Mouse (Mus musculus) hindbrain, embryonic 10.5 days (tissue): Measurements from ENCODE around the gene Fam172a. TPM values are rescaled to one million over a fixed set of nuclear protein-coding genes. Genes with fewer than 3 reads are reported as not detected.
A peak's percentile ranks its signal among the peaks of the same experiment; 100 is the strongest.
"Not testable (repeated sequence)": the region's sequence is repeated elsewhere in the genome, so short reads cannot be mapped to it uniquely, and the experiment has no call there.

Source experiments
- DNase-seq: peaks from one replicate; pipeline ENCODE4 v3.0.0-alpha.2; 2017; ENCODE audit warnings: low spot score
- H3K27ac ChIP-seq: fragments of 300-500 bp; sonication (generic); 2 replicates; pipeline ENCODE4 v1.5.1; 2016; ENCODE audit warnings: mild to moderate bottlenecking, moderate library complexity
- H3K27me3 ChIP-seq: fragments of 300-500 bp; sonication (generic); 2 replicates; pipeline ENCODE4 v1.6.1; 2016; ENCODE audit warnings: mild to moderate bottlenecking; ENCODE audit not compliant: poor library complexity, insufficient read depth, severe bottlenecking
- H3K36me3 ChIP-seq: fragments of 300-500 bp; sonication (generic); 2 replicates; pipeline ENCODE4 v1.6.1; 2016; ENCODE audit warnings: mild to moderate bottlenecking, moderate library complexity
- H3K4me1 ChIP-seq: fragments of 300-500 bp; sonication (generic); replicated peaks from 2 replicates; pipeline ENCODE4 v1.6.1; 2016; ENCODE audit warnings: mild to moderate bottlenecking
- H3K4me3 ChIP-seq: fragments of 300-500 bp; sonication (generic); 2 replicates; pipeline ENCODE4 v1.5.1; 2016; ENCODE audit warnings: mild to moderate bottlenecking, moderate library complexity
- H3K9me3 ChIP-seq: fragments of 300-500 bp; sonication (generic); 2 replicates; pipeline ENCODE4 v1.6.1; 2016; ENCODE audit warnings: mild to moderate bottlenecking, moderate library complexity
- WGBS: fragments of 180-500 bp; shearing (Covaris S2); methylation state at CpG from one replicate; pipeline ENCODE4 v1.1.7; 2016; 5-methylcytosine and 5-hydroxymethylcytosine counted together
- polyA plus RNA-seq: library from polyadenylated mRNA; unstranded; fragments of >200 nt; fragmentation: Nextera tagmentation; extraction: Ambion mirVana; gene quantifications from 2 replicates; pipeline ENCODE4 v1.2.1, GENCODE M21; 2016

Fam172a gene
- 27.0 and 33.1 TPM in 2 replicates for polyA plus RNA-seq

DNA sequence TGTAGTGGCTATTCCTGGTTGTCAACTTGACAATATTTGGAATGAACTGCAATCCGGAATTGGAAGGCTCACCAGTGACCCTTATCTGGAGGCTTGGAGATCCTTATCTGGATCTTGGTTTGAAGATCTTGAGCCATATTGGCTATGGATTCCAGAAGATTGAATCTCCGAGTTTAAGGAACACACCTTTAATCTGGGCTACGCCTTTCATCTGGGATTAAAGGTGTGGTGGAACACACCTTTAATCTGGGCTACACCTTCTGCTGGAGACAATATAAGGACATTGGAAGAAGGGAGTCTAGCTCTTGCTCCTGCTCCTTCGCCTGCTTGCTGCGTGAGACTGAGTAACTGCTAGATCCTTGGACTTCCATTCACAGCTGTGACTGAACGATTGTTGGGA lies at the start of gene Fam172a:
TSS of gene Fam172a (plus strand) at position 301 of the 400 bp plus-strand sequence.
- not testable (repeated sequence) for H3K27me3 ChIP-seq, H3K4me3 ChIP-seq
- WGBS: 100% methylated on average over 1 of the region's 6 CpGs

DNA sequence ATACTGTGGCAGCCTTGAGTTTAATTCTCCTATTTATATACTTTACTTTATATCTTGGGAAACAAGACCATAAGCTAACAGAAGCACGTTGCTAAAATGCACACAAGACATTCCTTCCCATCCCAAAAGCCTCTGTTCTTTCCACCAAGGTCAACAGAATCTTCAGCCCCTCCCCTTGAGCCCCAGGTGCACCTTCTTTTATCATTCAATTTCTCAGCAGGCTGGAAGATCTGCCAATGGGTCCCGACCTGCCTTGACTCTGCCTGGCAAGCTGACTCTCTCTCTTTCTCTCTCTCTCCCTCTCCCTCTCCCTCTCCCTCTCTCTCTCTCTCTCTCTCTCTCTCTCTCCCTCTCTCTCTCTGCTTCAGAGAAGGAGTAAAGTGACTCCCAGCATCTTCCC lies 13.2 kb upstream of the Fam172a start:
- no peak overlapping the region for H3K4me3 ChIP-seq
- no peaks in the 10 kb centered on the region for H3K9me3 ChIP-seq
- H3K36me3 ChIP-seq: no peaks in the 10 kb centered on the region
- H3K4me1 ChIP-seq: no peaks in the 10 kb centered on the region
- DNase-seq: no peak
- WGBS: 29% methylated on average over 2 of the region's 2 CpGs
- H3K27ac ChIP-seq: no peak overlapping the region
- no peaks in the 10 kb centered on the region for H3K27me3 ChIP-seq

More for the DNA sequence above, at the start of gene Fam172a:
- not testable (repeated sequence) for H3K4me1 ChIP-seq, H3K36me3 ChIP-seq, DNase-seq, H3K9me3 ChIP-seq, H3K27ac ChIP-seq

DNA sequence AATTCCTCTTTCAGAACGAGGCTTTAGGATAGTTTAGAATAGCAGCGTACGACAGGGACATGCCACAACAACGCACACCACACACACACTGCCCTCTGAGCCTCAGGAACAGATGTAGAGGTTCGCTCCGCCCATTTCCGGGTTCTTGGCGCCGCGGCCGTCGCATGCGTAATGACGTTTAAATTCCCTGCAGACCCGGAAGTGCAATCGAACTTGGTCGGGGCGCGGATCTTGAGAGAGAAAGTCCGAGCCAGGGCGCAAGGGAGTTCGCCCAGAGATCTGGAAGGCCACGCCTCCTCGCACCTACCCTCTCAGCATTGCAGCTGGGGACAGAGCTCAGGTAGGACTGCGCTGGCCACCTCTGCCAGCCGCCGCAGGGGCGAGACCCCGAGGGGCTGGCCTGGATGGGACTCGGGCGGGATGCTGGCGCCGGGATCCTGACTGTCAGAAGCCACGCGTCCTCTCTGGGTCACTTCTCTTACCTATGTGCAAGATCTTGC lies 6.7 kb downstream of the Fam172a start:
- H3K36me3 ChIP-seq: peaks cover 1% of the 10 kb centered on the region; the same call in 1 of the 2 replicates
- under 1% methylated on average over 35 of the region's 35 CpGs for WGBS
- H3K9me3 ChIP-seq: no peaks in the 10 kb centered on the region
- peak; percentile 91 for DNase-seq
- peak overlapping the region; percentile 86 for H3K27ac ChIP-seq
- peak overlapping the region; percentile 80 for H3K4me3 ChIP-seq
- H3K4me1 ChIP-seq: peaks cover 14% of the 10 kb centered on the region
- no peaks in the 10 kb centered on the region for H3K27me3 ChIP-seq

DNA sequence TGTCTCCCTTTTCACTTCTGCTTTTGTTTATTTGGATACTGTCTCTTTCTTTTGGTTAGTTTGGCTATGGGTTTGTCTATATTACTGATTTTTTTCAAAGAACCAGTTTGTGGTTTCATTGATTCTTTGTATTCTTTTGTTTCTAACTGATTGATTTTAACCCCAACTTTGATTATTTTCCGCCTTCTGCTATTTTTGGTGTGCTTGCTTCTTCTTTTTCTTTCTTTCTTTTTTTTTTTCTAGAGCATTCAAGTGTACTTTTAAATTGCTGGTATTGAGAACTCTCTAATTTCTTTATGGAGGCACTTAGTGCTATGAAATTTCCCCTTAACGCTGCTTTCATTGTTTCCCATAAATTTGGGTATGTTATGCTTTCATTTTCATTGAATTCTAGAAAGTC lies 15.7 kb downstream of the Fam172a start:
- Histone ChIP-seq H3K9me3 (no peaks in the 10 kb centered on the region), H3K4me1 (no peaks in the 10 kb centered on the region), H3K4me3 (no peak overlapping the region), H3K36me3 (peaks cover 9% of the 10 kb centered on the region), H3K27me3 (no peaks in the 10 kb centered on the region), H3K27ac (no peak overlapping the region)
- 93% methylated on average over 2 of the region's 2 CpGs for WGBS
- DNase-seq: no peak

DNA sequence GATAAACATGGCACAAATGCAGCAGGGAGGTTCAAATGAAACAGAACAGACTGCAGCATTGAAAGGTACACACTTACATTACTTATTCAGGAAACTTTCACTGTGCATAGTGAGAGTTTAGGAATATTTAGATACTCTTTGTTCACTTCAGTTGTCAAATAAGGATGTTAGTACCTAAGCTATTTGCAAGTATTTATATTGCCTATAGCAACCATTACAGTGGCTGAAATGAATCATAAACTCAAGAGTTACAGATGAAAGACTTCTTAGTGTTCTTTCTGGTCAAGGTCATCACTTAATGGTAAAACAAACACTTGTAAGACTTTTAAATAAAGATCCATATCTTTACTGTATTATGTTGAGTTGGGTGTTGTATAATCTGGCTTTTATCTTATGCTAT lies 41.0 kb downstream of the Fam172a start:
- no peaks in the 10 kb centered on the region for H3K27me3 ChIP-seq
- H3K27ac ChIP-seq: no peak overlapping the region
- no peak overlapping the region for H3K4me3 ChIP-seq
- H3K9me3 ChIP-seq: no peaks in the 10 kb centered on the region
- H3K36me3 ChIP-seq: no peaks in the 10 kb centered on the region
- H3K4me1 ChIP-seq: no peaks in the 10 kb centered on the region
- no peak for DNase-seq

DNA sequence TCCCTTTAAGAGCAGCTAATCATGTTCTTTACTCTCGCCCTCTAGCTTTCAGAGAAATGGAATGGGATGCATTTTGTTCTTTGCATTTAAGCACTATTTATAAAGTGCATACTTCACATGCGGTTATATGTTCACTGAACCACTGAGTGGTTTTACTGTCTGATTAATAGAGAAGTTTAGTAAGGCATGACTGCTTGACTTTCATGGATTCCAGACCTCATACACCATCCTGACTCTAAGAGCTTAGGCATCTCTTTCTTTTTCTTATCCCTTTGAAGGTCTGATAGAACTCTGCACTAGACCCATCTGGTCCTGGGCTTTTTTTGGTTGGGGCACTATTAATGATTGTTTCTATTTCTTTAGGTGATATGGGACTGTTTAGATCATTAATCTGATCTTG lies 75.8 kb downstream of the Fam172a start:
- WGBS: 90% methylated on average over 2 of the region's 2 CpGs
- no peaks in the 10 kb centered on the region for H3K4me1 ChIP-seq
- H3K27me3 ChIP-seq: no peaks in the 10 kb centered on the region
- no peak overlapping the region for H3K27ac ChIP-seq
- no peak for DNase-seq
- peaks cover 5% of the 10 kb centered on the region; the same call in 1 of the 2 replicates for H3K9me3 ChIP-seq
- 0 out of 2 replicates have a peak, but pooled peaks cover 4% of the 10 kb centered on the region for H3K36me3 ChIP-seq
- H3K4me3 ChIP-seq: no peak overlapping the region

DNA sequence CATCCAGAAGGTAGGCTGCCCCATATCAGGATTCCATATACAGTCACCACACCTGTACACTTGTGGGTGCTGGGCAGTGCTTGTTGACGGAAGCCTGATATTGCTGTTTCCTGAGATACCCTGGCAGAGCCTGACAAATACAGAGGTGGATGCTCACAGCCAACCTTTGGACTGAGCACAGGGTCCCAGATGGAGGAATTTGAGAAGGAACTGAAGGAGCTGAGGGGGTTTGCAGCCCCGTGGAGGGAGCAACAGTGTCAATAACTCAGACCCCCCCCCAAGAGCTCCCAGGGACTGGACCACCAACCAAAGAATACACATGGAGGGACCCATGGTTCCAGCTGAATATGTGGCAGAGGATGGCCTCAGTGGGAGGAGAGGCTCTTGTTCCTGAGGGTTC lies 105.5 kb downstream of the Fam172a start:
- not testable (repeated sequence) for H3K36me3 ChIP-seq, DNase-seq, H3K27ac ChIP-seq, H3K4me3 ChIP-seq, H3K4me1 ChIP-seq, H3K27me3 ChIP-seq
- WGBS: 96% methylated on average over 2 of the region's 2 CpGs
- H3K9me3 ChIP-seq: peaks cover 11% of the 10 kb centered on the region; the same call in 1 of the 2 replicates

DNA sequence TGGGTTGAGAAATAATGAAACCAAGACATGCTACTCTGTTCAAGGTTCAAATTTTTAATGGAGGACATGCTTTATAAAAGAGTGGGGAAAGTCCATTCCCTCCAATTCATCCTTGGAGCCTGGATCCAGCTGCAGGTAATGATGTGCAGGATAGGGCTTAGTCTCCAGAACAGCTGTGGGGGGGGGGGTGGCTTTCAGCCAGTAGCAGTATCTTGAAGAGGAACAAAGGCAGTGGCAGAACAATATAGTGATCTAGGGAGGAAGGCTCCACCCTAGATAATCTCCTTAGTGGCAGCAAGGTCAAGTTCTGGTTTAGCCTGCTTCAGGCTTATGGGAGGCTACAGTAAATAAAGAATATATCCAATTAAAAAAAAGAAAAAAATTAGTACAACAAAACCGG lies 108.6 kb downstream of the Fam172a start:
- WGBS: 97% methylated on average over 1 of the region's 1 CpGs
- Histone ChIP-seq H3K27me3 (no peaks in the 10 kb centered on the region), H3K36me3 (peaks cover 12% of the 10 kb centered on the region; the same call in 1 of the 2 replicates), H3K4me3 (no peak overlapping the region), H3K4me1 (no peaks in the 10 kb centered on the region), H3K9me3 (peaks cover 29% of the 10 kb centered on the region), H3K27ac (no peak overlapping the region)
- DNase-seq: no peak

DNA sequence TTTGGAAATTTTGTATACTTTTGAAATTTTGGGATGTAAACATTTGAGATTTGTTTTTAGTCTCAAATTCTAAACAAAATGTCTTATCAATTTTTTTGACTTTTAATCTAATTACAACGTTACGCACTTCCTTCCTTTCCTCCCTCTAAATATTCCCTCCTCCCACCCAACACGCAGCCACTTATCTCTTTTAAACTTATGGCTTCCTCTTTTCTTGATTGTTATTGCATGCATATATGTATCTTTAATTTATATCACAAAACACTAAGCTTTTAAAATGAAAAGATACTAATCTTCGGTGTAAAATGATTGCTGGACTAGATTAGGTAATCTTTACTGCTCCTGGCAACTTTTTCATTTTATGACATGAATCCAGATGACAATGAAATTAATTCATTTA lies 124.3 kb downstream of the Fam172a start:
- Histone ChIP-seq H3K27me3 (no peaks in the 10 kb centered on the region), H3K4me1 (no peaks in the 10 kb centered on the region), H3K27ac (no peak overlapping the region), H3K9me3 (no peaks in the 10 kb centered on the region), H3K36me3 (no peaks in the 10 kb centered on the region), H3K4me3 (no peak overlapping the region)
- no peak for DNase-seq
- WGBS: 91% methylated on average over 4 of the region's 4 CpGs

DNA sequence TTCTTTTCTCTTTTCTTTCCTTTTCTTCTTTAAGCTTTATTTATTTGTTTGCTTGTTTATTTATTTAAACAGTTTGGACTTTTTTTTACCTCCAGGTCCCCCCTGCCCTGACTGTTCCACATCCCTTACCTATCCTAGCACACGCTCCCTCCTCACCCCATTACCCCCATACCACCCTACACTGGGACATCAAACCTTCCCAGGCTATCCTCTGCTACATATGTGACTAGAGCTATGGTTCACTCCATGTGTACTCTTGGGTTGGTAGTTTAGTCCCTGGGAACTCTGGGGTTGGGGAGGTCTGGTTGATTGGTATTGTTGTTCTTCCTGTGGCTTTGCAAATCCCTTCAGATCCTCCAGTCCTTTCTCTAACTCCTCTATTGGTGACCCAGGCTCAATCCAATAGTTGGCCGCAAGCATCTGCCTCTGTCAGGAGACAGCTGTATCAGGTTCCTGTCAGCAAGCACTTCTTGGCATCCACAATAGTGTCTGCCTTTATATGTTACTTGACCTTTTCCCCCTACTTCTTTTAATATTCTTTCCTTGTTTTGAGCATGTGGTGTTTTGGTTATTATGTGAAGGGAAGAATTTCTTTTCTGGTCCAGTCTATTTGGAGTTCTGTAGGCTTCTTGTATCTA lies 141.3 kb downstream of the Fam172a start:
- 83% methylated on average over 2 of the region's 2 CpGs for WGBS
- Histone ChIP-seq H3K9me3 (no peaks in the 10 kb centered on the region), H3K27ac (no peak overlapping the region), H3K4me1 (no peaks in the 10 kb centered on the region), H3K4me3 (no peak overlapping the region), H3K36me3 (no peaks in the 10 kb centered on the region), H3K27me3 (no peaks in the 10 kb centered on the region)
- DNase-seq: no peak

DNA sequence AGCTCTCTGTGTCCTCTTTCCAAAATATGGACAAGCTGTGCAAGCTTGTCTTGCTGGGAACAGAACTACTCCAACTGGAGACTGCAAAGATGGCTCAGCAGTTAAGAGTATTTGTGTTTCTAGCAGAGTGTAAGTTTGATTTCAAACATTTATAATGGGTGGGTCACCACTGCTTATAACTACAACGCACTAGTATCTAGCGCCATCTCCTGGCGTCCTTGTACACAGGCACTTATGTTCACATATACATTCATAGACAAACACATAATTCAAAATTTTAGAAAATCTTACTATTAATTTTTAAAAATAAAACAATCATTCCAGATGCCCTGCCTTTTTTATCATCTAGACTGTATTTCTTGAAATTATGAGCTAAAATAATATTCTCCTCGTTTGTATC lies 147.0 kb downstream of the Fam172a start:
- WGBS: 79% methylated on average over 4 of the region's 4 CpGs
- Histone ChIP-seq H3K4me3 (no peak overlapping the region), H3K9me3 (no peaks in the 10 kb centered on the region), H3K36me3 (no peaks in the 10 kb centered on the region), H3K27ac (no peak overlapping the region), H3K4me1 (no peaks in the 10 kb centered on the region), H3K27me3 (no peaks in the 10 kb centered on the region)
- DNase-seq: no peak

DNA sequence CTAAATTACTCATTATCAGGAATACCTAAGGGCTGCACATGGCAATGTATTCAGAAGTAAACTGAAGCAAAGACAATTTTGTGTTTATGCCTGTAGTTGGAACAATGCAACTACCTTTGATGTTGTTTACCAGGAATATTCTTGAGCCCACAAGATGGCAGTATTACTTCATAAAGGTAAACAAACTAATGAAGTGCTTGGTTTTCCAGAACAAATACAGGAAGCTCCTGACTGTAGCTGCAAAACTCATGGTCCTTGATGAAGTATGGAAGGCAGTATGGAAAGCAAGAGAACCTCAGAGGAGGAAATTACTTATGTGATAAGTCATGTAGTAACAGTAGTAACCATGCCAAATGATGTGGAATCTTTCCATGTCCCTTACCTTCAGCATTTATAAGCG lies 163.0 kb downstream of the Fam172a start:
- Histone ChIP-seq H3K4me3 (no peak overlapping the region), H3K36me3 (no peaks in the 10 kb centered on the region), H3K4me1 (peaks cover 13% of the 10 kb centered on the region), H3K27me3 (no peaks in the 10 kb centered on the region), H3K9me3 (no peaks in the 10 kb centered on the region), H3K27ac (no peak overlapping the region)
- WGBS: 91% methylated on average over 1 of the region's 1 CpGs
- no peak for DNase-seq

DNA sequence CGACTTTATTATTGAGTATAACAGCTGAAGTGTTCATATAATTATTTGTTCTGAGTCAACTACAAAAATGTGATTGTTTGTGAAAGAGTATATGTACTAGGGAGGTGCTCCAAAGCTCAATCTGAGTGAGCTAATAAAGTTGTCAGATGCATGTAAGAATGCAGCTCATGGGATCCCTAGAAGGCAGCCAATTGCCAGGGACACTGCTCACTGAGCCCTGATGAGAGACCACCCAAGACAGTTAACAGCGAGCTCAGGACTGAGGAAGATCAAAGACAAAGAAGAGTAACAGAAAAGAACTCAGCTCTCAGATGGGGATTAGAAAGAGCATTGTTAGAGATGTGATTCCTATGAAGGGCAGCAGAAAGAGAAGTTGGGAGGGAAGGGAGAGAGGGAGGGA lies 166.5 kb downstream of the Fam172a start:
- no peak for DNase-seq
- H3K27ac ChIP-seq: peak overlapping the region; percentile 66; the same call in 1 of the 2 replicates

More for the DNA sequence above, 166.5 kb downstream of the Fam172a start:
- WGBS: 41% methylated on average over 2 of the region's 2 CpGs
- no peaks in the 10 kb centered on the region for H3K27me3 ChIP-seq
- H3K9me3 ChIP-seq: no peaks in the 10 kb centered on the region
- H3K36me3 ChIP-seq: no peaks in the 10 kb centered on the region
- H3K4me3 ChIP-seq: no peak overlapping the region
- peaks cover 13% of the 10 kb centered on the region for H3K4me1 ChIP-seq
